24 mouse cellular contexts compared by ENCODE assay signal in the genomic region with DNA sequence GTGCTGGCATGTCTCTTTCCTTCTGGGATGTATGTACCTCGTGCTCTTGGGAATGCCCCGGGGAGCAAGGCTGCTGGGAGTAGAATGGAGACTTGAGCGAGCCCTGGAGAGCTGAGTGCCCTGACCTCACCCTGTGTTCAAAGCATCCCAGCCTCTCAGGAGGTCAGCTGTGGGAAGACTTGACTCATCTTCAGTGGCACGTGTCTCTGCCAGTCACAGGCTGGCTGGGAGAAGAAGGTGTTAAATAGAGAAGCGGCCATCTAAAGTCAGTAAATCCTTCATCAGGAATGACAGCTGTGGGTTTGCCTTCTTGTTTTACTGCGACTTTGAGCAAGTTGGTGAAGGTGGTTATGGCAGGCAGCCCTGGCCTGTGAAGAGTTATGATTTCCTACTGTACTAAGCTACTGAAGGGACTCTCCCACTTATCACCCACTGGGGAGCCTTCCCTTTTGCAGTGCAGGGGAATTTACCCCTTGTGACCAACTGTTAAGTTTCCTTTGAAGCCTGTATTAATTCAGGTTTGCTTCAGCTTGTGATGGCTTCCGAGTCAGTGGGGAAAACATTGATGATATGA.
DNase-seq lines count a peak whose midpoint lies in the region; ATAC-seq lines count a peak whose summit lies in the region.
"Had no signal": no experiment of that assay in that cellular context is flagged by ENCODE, and none has a peak within 500 bp of the region (broad histone marks: within the 10 kb centered on the region; RNA-seq: fewer than 3 reads in every experiment).

No protein-coding gene starts in this region.

- H3K9me3 ChIP-seq in embryonic facial prominence, embryonic 15.5 days (replicated peaks): no peaks in the 10 kb centered on the region
- no peaks in the 10 kb centered on the region for H3K9me3 ChIP-seq in midbrain, embryonic 16.5 days (replicated peaks; ENCODE audit: control insufficient read depth, low read length, poor library complexity, severe bottlenecking)
- H3K9me3 ChIP-seq: G1E; heart, embryonic 12.5 days; hindbrain, embryonic 12.5 days; liver, embryonic 13.5 days; neural tube, embryonic 13.5 days had no signal

- no peak overlapping the region for H3K4me2 ChIP-seq in embryonic facial prominence, embryonic 15.5 days (replicated peaks)
- H3K4me2 ChIP-seq in midbrain, embryonic 16.5 days (ENCODE audit: low read length): no peak overlapping the region
- H3K4me2 ChIP-seq: hindbrain, embryonic 12.5 days; liver, embryonic 13.5 days had no signal

- no peaks in the 10 kb centered on the region for H3K4me1 ChIP-seq in embryonic facial prominence, embryonic 15.5 days
- H3K4me1 ChIP-seq in midbrain, embryonic 16.5 days (ENCODE audit: control insufficient read depth, insufficient read depth, low read length): peaks cover 9% of the 10 kb centered on the region; the same call in 1 of the 2 replicates
- H3K4me1 ChIP-seq: heart, embryonic 12.5 days; liver, embryonic 13.5 days had no signal

- no peak overlapping the region for H3K27ac ChIP-seq in embryonic facial prominence, embryonic 15.5 days (replicated peaks)
- 0 out of 2 replicates have a peak overlapping the region, but pooled peaks have one; percentile 5 for H3K27ac ChIP-seq in midbrain, embryonic 16.5 days (ENCODE audit: low read length)
- H3K27ac ChIP-seq: hindbrain, embryonic 12.5 days; liver, embryonic 13.5 days; neural tube, embryonic 13.5 days had no signal

- no peak overlapping the region for H3K4me3 ChIP-seq in embryonic facial prominence, embryonic 15.5 days (replicated peaks)
- no peak overlapping the region for H3K4me3 ChIP-seq in midbrain, embryonic 16.5 days (ENCODE audit: low read depth, low read length)
- H3K4me3 ChIP-seq: heart, embryonic 12.5 days; hindbrain, embryonic 12.5 days; liver, embryonic 13.5 days; neural tube, embryonic 13.5 days had no signal

- peak; percentile 43; the same call in 1 of the 2 replicates for ATAC-seq in embryonic facial prominence, embryonic 15.5 days (ENCODE audit: insufficient number of reproducible peaks, low FRiP score, low TSS enrichment, low read depth)
- 0 out of 2 replicates have a peak, but pooled peaks have one; percentile 25 for ATAC-seq in midbrain, embryonic 16.5 days
- ATAC-seq: forebrain, embryonic 16.5 days had no signal

- peaks cover 9% of the 10 kb centered on the region; the same call in 1 of the 2 replicates for H3K27me3 ChIP-seq in embryonic facial prominence, embryonic 15.5 days
- no peaks in the 10 kb centered on the region for H3K27me3 ChIP-seq in midbrain, embryonic 16.5 days (ENCODE audit: control insufficient read depth, insufficient read depth, low read depth, low read length)
- H3K27me3 ChIP-seq: neural tube, embryonic 13.5 days had no signal

- no peaks in the 10 kb centered on the region for H3K36me3 ChIP-seq in embryonic facial prominence, embryonic 15.5 days
- H3K36me3 ChIP-seq in midbrain, embryonic 16.5 days (ENCODE audit: control insufficient read depth, insufficient read depth, low read length): no peaks in the 10 kb centered on the region
- H3K36me3 ChIP-seq: G1E; heart, embryonic 12.5 days; hindbrain, embryonic 12.5 days; liver, embryonic 13.5 days; neural tube, embryonic 13.5 days had no signal

- 34% methylated on average over 7 of the region's 7 CpGs for WGBS in embryonic facial prominence, embryonic 15.5 days
- WGBS in midbrain, embryonic 16.5 days: 39% methylated on average over 7 of the region's 7 CpGs

- no peak overlapping the region for H3K9ac ChIP-seq in embryonic facial prominence, embryonic 15.5 days
- H3K9ac ChIP-seq in midbrain, embryonic 16.5 days (ENCODE audit: low read depth, low read length): no peak overlapping the region
- H3K9ac ChIP-seq: heart, embryonic 12.5 days; hindbrain, embryonic 12.5 days; liver, embryonic 13.5 days; neural tube, embryonic 13.5 days had no signal

- peak; percentile 18 for DNase-seq in embryo, embryonic 11 days
- no peak for DNase-seq in embryo, embryonic 9.5 days (ENCODE audit: extremely low spot score)
- peak; percentile 5 for DNase-seq in 3134 (ENCODE audit: extremely low read depth, insufficient read length, low spot score)
- DNase-seq in urinary bladder, postnatal 14 days (ENCODE audit: low spot score): no peak
- no peak for DNase-seq in kidney, postnatal 14 days
- DNase-seq: adrenal gland, adult 8-10 months; cerebellum, adult 18-20 months; cerebellum, postnatal 14 days; gastrocnemius, postnatal 14 days; heart, adult 11 months; heart, postnatal 10 days; kidney, adult 18-20 months; layer of hippocampus, adult 9-11 months; liver, embryonic 13.5 days; lung, adult 2 months; lung, postnatal 14 days; thymus, postnatal 14 days had no signal

Comparison
In these comparisons a context has a peak if more than half of its experiments do, and no peak if none do; other contexts are left out.
1. DNase-seq: peak in embryo, embryonic 11 days (single experiment) and 3134 (single experiment); none in embryo, embryonic 9.5 days (single experiment), urinary bladder, postnatal 14 days (single experiment) and kidney, postnatal 14 days (single experiment).